Mouse (Mus musculus): ENCODE results near the gene Syne4. TPM values are rescaled to one million over a fixed set of nuclear protein-coding genes. Genes with fewer than 3 reads are reported as not detected.

Gene Syne4
- polyA plus RNA-seq, 1 experiment from 2014 or later = 9.3 TPM

DNA sequence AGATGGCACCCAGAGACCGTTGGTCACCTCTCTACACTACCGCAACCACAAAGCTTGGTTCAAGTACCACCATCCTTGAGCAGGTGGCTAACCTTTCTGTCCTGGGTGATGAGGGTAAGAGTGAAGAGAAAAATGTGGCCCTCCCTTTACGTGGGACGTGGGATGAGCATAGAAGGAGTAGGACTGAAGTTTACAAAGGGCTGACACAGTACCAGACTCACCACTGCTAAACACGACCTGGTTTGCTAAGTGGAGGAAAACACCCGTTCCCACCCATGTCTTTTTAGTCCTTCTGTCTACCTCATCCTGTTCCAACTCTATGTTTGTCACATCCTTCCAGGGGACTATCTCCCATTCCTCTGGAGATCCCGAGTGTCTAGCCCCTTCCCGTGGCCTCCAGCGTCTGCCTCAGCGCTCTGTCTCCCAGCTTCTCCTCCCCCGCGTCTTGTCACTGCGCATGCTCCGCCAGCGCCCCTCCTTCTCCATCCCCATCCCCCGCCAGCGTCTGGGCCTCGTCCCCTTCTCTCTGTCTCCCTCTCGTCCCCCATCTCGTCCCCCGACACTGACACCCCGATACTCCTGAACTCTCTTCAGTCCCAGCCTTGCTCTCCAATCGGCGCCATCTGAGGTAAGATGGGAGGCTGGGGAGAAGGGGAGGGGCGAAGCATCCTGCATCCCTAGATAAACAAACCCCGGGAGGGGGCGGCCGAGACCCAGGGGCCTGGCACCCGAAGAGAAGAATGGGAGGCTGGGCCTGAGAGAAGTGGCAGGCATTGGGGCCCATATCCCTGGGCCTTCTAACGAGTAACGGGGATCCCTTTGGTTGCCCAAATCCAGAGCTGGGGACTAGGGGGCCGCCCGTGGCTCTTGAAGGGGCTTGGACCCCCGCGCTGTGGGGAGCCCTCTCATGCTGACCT is 23.1 kb upstream of the Syne4 start, which contains the start of gene Clip3:
Gene Clip3, plus strand, starts transcription at position 514 of the 917 bp plus-strand sequence.
- DNase-seq = peak; percentile 94
- peak within 1 kb of the TSS; percentile 78 for H3K4me3 ChIP-seq (replicated peaks; ENCODE audit: low read depth, low read length)
- no peaks in the 10 kb centered on the region for H3K9me3 ChIP-seq (ENCODE audit: control insufficient read depth, low read length)
- ATAC-seq (ENCODE audit: low FRiP score, low TSS enrichment) = peak; percentile 83
- H3K4me2 ChIP-seq (ENCODE audit: low read length) = peak within 1 kb of the TSS; percentile 78
- H3K27ac ChIP-seq (replicated peaks; ENCODE audit: low read depth, low read length) = peak within 1 kb of the TSS; percentile 50
- peak within 1 kb of the TSS; percentile 91 for H3K9ac ChIP-seq (replicated peaks; ENCODE audit: low read length)
- H3K36me3 ChIP-seq (ENCODE audit: control insufficient read depth, insufficient read depth, low read length) = peaks cover 29% of the 10 kb centered on the region
- H3K27me3 ChIP-seq (ENCODE audit: control insufficient read depth, insufficient read depth, low read length) = no peaks in the 10 kb centered on the region
- H3K4me1 ChIP-seq (ENCODE audit: control insufficient read depth, insufficient read depth, low read length) = peaks cover 19% of the 10 kb centered on the region
- 6% methylated on average over 35 of the region's 35 CpGs for WGBS

DNA sequence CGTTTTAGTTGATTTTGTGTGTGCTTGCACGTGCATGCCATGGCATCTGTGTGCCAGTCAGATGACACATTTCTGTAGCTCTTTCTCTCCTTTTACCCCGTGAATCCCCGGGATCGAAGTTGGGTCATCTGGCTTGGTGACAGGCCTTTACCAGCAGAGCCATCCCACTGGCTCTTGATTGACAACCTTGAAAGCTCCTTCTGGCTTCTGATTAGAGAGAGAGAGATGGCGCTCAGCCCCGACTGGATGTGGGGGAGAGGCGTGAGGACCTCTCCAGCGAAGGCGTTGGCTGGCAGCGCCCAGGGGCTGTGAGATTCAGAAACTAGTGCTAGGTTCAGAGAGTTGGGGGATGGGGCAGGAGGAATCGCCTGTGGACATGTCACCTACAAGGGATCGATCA is 20.8 kb upstream of the Syne4 start:
- no peak overlapping the region for H3K27ac ChIP-seq (replicated peaks; ENCODE audit: low read depth, low read length)
- peaks cover 52% of the 10 kb centered on the region for H3K36me3 ChIP-seq (ENCODE audit: control insufficient read depth, insufficient read depth, low read length)
- no peaks in the 10 kb centered on the region for H3K27me3 ChIP-seq (ENCODE audit: control insufficient read depth, insufficient read depth, low read length)
- H3K4me2 ChIP-seq (ENCODE audit: low read length) = peak overlapping the region; percentile 11
- peaks cover 19% of the 10 kb centered on the region for H3K4me1 ChIP-seq (ENCODE audit: control insufficient read depth, insufficient read depth, low read length)
- H3K9me3 ChIP-seq (ENCODE audit: control insufficient read depth, low read length) = no peaks in the 10 kb centered on the region
- ATAC-seq (ENCODE audit: low FRiP score, low TSS enrichment) = no peak
- H3K4me3 ChIP-seq (replicated peaks; ENCODE audit: low read depth, low read length) = no peak overlapping the region
- no peak overlapping the region; the same call in 1 of the 2 replicates for H3K9ac ChIP-seq (replicated peaks; ENCODE audit: low read length)
- WGBS = 72% methylated on average over 13 of the region's 13 CpGs
- no peak for DNase-seq

DNA sequence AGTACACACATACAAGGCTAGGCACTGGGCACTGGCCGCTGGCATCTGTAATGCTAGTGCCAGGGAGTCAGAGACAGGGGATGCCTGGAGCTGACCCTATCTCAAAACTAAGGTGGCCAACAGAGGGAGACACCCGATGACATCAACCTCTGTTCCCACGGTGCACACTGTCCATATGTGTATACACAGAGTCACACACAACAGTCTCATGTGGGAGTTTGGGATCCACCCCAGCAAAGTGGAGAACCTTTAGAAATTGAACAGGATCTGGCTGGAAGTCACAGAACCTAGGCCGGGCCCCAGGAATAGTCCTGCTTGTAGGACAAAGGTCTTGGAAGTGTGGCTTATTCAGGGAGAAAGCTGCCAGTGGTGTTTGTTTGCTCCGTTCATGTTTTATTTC is 20.3 kb upstream of the Syne4 start:
- Histone ChIP-seq H3K27me3 (ENCODE audit: control insufficient read depth, insufficient read depth, low read length) (no peaks in the 10 kb centered on the region), H3K4me3 (replicated peaks; ENCODE audit: low read depth, low read length) (no peak overlapping the region), H3K27ac (replicated peaks; ENCODE audit: low read depth, low read length) (no peak overlapping the region), H3K36me3 (ENCODE audit: control insufficient read depth, insufficient read depth, low read length) (peaks cover 57% of the 10 kb centered on the region), H3K4me1 (ENCODE audit: control insufficient read depth, insufficient read depth, low read length) (peaks cover 19% of the 10 kb centered on the region), H3K4me2 (ENCODE audit: low read length) (peak overlapping the region; percentile 11; the same call in 1 of the 2 replicates), H3K9ac (replicated peaks; ENCODE audit: low read length) (no peak overlapping the region; the same call in 1 of the 2 replicates), H3K9me3 (ENCODE audit: control insufficient read depth, low read length) (no peaks in the 10 kb centered on the region)
- WGBS = 94% methylated on average over 5 of the region's 5 CpGs
- no peak for ATAC-seq (ENCODE audit: low FRiP score, low TSS enrichment)
- DNase-seq = no peak

- Histone ChIP-seq H3K4me2 (ENCODE audit: low read length) (no peak overlapping the region), H3K27me3 (ENCODE audit: control insufficient read depth, insufficient read depth, low read length) (no peaks in the 10 kb centered on the region), H3K27ac (replicated peaks; ENCODE audit: low read depth, low read length) (no peak overlapping the region), H3K4me3 (replicated peaks; ENCODE audit: low read depth, low read length) (no peak overlapping the region), H3K4me1 (ENCODE audit: control insufficient read depth, insufficient read depth, low read length) (peaks cover 19% of the 10 kb centered on the region), H3K9ac (replicated peaks; ENCODE audit: low read length) (no peak overlapping the region), H3K36me3 (ENCODE audit: control insufficient read depth, insufficient read depth, low read length) (peaks cover 65% of the 10 kb centered on the region), H3K9me3 (ENCODE audit: control insufficient read depth, low read length) (no peaks in the 10 kb centered on the region)
- no peak for ATAC-seq (ENCODE audit: low FRiP score, low TSS enrichment)
- WGBS = 78% methylated on average over 10 of the region's 10 CpGs
- no peak for DNase-seq
Observed at GRCm38 (mm10) chr7:30295103-30295502, 19.5 kb upstream of the Syne4 start.

DNA sequence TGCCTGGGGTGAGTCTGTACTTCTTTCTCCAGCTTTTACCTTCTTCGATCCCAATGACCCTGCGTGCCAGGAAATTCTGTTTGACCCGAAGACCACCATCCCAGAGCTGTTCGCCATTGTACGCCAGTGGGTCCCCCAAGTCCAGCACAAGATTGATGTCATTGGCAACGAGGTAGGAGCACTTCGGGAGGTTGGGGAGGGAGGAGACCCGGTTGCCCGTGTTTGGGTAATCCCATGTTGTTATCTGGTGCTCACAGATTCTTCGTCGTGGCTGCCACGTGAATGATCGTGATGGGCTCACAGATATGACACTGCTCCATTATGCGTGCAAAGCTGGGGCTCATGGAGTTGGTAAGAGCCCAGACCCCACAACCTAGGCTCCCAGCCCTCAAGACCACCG is 17.8 kb upstream of the Syne4 start:
- WGBS = 96% methylated on average over 15 of the region's 15 CpGs
- H3K9me3 ChIP-seq (ENCODE audit: control insufficient read depth, low read length) = no peaks in the 10 kb centered on the region

DNA sequence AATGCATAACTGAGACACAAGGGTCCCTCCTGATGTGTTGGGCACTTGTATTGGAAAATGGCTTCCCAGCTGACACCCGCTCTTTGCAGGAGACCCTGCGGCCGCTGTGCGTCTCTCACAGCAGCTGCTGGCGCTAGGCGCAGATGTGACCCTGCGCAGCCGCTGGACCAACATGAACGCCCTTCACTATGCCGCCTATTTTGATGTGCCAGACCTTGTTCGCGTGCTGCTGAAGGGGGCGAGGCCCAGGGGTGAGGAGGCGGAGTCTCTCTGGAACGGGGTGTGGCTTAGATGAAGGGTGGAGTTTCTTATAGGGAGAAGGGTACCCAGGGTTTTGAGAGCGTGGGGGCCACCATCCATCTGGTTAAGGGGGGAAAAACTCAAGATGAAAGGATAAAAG is 17.3 kb upstream of the Syne4 start:
- DNase-seq (no peak), ATAC-seq (ENCODE audit: low FRiP score, low TSS enrichment) (no peak)
- Histone ChIP-seq H3K9ac (replicated peaks; ENCODE audit: low read length) (no peak overlapping the region), H3K27ac (replicated peaks; ENCODE audit: low read depth, low read length) (no peak overlapping the region), H3K4me2 (ENCODE audit: low read length) (no peak overlapping the region), H3K9me3 (ENCODE audit: control insufficient read depth, low read length) (no peaks in the 10 kb centered on the region), H3K4me1 (ENCODE audit: control insufficient read depth, insufficient read depth, low read length) (peaks cover 14% of the 10 kb centered on the region), H3K36me3 (ENCODE audit: control insufficient read depth, insufficient read depth, low read length) (peaks cover 85% of the 10 kb centered on the region), H3K4me3 (replicated peaks; ENCODE audit: low read depth, low read length) (no peak overlapping the region), H3K27me3 (ENCODE audit: control insufficient read depth, insufficient read depth, low read length) (no peaks in the 10 kb centered on the region)
- 88% methylated on average over 16 of the region's 16 CpGs for WGBS

More for the DNA sequence above, 17.8 kb upstream of the Syne4 start:
- H3K4me3 ChIP-seq (replicated peaks; ENCODE audit: low read depth, low read length) = no peak overlapping the region
- H3K4me2 ChIP-seq (ENCODE audit: low read length) = no peak overlapping the region
- H3K4me1 ChIP-seq (ENCODE audit: control insufficient read depth, insufficient read depth, low read length) = peaks cover 14% of the 10 kb centered on the region
- H3K36me3 ChIP-seq (ENCODE audit: control insufficient read depth, insufficient read depth, low read length) = peaks cover 81% of the 10 kb centered on the region
- no peaks in the 10 kb centered on the region for H3K27me3 ChIP-seq (ENCODE audit: control insufficient read depth, insufficient read depth, low read length)
- no peak overlapping the region for H3K9ac ChIP-seq (replicated peaks; ENCODE audit: low read length)
- no peak overlapping the region for H3K27ac ChIP-seq (replicated peaks; ENCODE audit: low read depth, low read length)
- ATAC-seq (ENCODE audit: low FRiP score, low TSS enrichment) = no peak
- no peak for DNase-seq

DNA sequence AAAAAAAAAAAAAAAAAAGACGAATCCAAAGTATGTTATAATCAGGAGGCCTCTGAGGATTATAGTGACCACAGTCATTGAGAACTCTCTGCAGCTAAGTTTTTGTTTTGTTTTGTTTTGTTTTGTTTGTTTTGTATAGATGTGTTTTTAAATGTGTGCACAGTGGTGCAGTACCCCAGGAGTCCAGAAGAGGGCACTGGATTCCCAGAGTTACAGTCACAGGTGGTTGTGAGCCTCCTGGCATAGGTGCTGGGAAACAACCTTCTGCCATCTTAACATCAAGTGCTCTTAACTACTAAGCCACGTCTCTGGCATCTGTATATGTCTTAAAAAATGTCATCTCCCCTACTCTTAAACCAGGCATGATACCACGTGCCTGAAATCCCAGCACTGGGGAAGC is 13.7 kb upstream of the Syne4 start:
- Histone ChIP-seq H3K4me2 (ENCODE audit: low read length) (no peak overlapping the region), H3K9me3 (ENCODE audit: control insufficient read depth, low read length) (no peaks in the 10 kb centered on the region), H3K27ac (replicated peaks; ENCODE audit: low read depth, low read length) (no peak overlapping the region), H3K9ac (replicated peaks; ENCODE audit: low read length) (no peak overlapping the region), H3K4me3 (replicated peaks; ENCODE audit: low read depth, low read length) (no peak overlapping the region), H3K27me3 (ENCODE audit: control insufficient read depth, insufficient read depth, low read length) (no peaks in the 10 kb centered on the region), H3K36me3 (ENCODE audit: control insufficient read depth, insufficient read depth, low read length) (peaks cover 90% of the 10 kb centered on the region), H3K4me1 (ENCODE audit: control insufficient read depth, insufficient read depth, low read length) (no peaks in the 10 kb centered on the region)
- WGBS = 65% methylated on average over 3 of the region's 3 CpGs
- DNase-seq (peak; percentile 73), ATAC-seq (ENCODE audit: low FRiP score, low TSS enrichment) (no peak)

DNA sequence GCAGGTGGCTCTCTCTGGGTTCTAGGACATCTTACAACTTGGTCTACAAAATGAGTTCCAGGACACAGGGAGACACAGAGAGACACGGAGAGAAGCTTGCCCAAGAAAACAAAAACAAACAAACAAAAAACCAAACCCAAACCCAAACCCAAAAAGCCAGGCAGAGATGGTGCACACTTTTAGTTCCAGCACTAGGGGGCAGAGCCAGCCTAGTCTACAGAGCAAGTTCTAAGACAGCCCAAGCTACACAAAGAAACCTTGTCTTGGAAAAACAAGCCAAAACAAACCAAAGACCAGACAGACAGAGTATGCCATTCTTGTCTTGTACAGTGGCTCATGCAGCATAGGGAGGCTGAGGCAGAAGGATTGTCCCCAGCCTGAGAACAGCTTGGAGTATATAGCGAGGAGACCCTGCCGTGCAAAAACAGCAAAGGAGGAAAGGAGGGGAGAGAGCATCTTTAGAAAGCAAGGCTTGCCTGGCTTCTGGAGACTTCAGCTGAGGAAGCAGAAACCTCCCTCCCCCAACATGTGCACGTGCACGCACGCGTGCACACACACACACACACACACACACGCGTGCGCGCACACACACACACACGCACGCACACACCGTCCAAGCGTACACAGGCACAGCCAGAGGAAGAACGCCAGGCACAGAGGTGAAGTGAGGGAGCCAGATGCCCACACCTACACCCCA is 8.4 kb upstream of the Syne4 start:
- DNase-seq (peak; percentile 42), ATAC-seq (ENCODE audit: low FRiP score, low TSS enrichment) (no peak)
- H3K9ac ChIP-seq (replicated peaks; ENCODE audit: low read length) = no peak overlapping the region
- WGBS = 91% methylated on average over 16 of the region's 16 CpGs
- H3K27me3 ChIP-seq (ENCODE audit: control insufficient read depth, insufficient read depth, low read length) = no peaks in the 10 kb centered on the region
- H3K36me3 ChIP-seq (ENCODE audit: control insufficient read depth, insufficient read depth, low read length) = peaks cover 56% of the 10 kb centered on the region
- H3K4me1 ChIP-seq (ENCODE audit: control insufficient read depth, insufficient read depth, low read length) = peaks cover 12% of the 10 kb centered on the region
- H3K4me2 ChIP-seq (ENCODE audit: low read length) = no peak overlapping the region
- 0 out of 2 replicates have a peak overlapping the region, but pooled peaks have one; percentile 32 for H3K27ac ChIP-seq (replicated peaks; ENCODE audit: low read depth, low read length)
- H3K4me3 ChIP-seq (replicated peaks; ENCODE audit: low read depth, low read length) = no peak overlapping the region
- no peaks in the 10 kb centered on the region for H3K9me3 ChIP-seq (ENCODE audit: control insufficient read depth, low read length)

Measured in midbrain, embryonic 14.5 days (tissue).